ENCODE assay signal across 1 mouse cellular context in genomic region chr9:87347008-87347407, GRCm38 (mm10).
TF ChIP-seq lines count a peak whose summit lies in the region.

No protein-coding gene starts in this region.

TF ChIP-seq in MEL, 35 proteins besides CTCF, POLR2A, EP300 and RAD21:
- TF ChIP-seq MAFK (IDR thresholded peaks at IDR 0.05; ENCODE audit: borderline replicate concordance, low read depth, low read length) = 0 out of 2 replicates have a peak, but pooled peaks have one; percentile 26
- no peak for TF ChIP-seq ZMIZ1 (IDR thresholded peaks at IDR 0.05; ENCODE audit: low read depth, low read length)
